In genomic region chr12:108832851-108833250, GRCm38 (mm10) we compare ENCODE assay signal across 9 mouse cellular contexts. TPM values are rescaled to one million over a fixed set of nuclear protein-coding genes. Genes with fewer than 3 reads are reported as not detected.
DNase-seq lines count a peak whose midpoint lies in the region; ATAC-seq lines count a peak whose summit lies in the region.
"Had no signal": no experiment of that assay in that cellular context is flagged by ENCODE, and none has a peak within 500 bp of the region (broad histone marks: within the 10 kb centered on the region; RNA-seq: fewer than 3 reads in every experiment).

No protein-coding gene starts in this region.

- H3K27ac ChIP-seq in kidney, embryonic 14.5 days (ENCODE audit: low read depth, low read length) = no peak overlapping the region
- H3K27ac ChIP-seq: limb, embryonic 13.5 days had no signal

- peak; percentile 35 for DNase-seq in kidney, adult 11 months
- peak; percentile 33 for DNase-seq in MN1 (ENCODE audit: low spot score)
- peak; percentile 80 for DNase-seq in adrenal gland, postnatal 25 days
- peak; percentile 41 for DNase-seq in gastrocnemius, postnatal 10 days
- DNase-seq in embryo, embryonic 10 days (ENCODE audit: low spot score) = no peak
- DNase-seq in right cerebral cortex, postnatal 25 days = no peak
- DNase-seq in right cerebral cortex, postnatal 4 days = no peak

- no peaks in the 10 kb centered on the region; the same call in 1 of the 2 replicates for H3K9me3 ChIP-seq in kidney, embryonic 14.5 days (ENCODE audit: control insufficient read depth, low read length)
- H3K9me3 ChIP-seq: limb, embryonic 13.5 days had no signal

- no peak overlapping the region for H3K9ac ChIP-seq in kidney, embryonic 14.5 days (ENCODE audit: low read depth, low read length)
- H3K9ac ChIP-seq: limb, embryonic 13.5 days had no signal

- no peaks in the 10 kb centered on the region for H3K27me3 ChIP-seq in kidney, embryonic 14.5 days (ENCODE audit: control insufficient read depth, insufficient read depth, low read length)
- H3K27me3 ChIP-seq: limb, embryonic 13.5 days had no signal

- no peaks in the 10 kb centered on the region for H3K36me3 ChIP-seq in kidney, embryonic 14.5 days (ENCODE audit: control insufficient read depth, insufficient read depth, low read length)

- no peak overlapping the region for H3K4me2 ChIP-seq in kidney, embryonic 14.5 days (replicated peaks; ENCODE audit: low read depth, low read length)
- H3K4me2 ChIP-seq: limb, embryonic 13.5 days had no signal

- peaks cover 28% of the 10 kb centered on the region for H3K4me1 ChIP-seq in kidney, embryonic 14.5 days (ENCODE audit: control insufficient read depth, insufficient read depth, low read length)

- WGBS in kidney, embryonic 14.5 days = 82% methylated on average over 8 of the region's 8 CpGs

- H3K4me3 ChIP-seq in kidney, embryonic 14.5 days (ENCODE audit: low read length) = no peak overlapping the region
- H3K4me3 ChIP-seq: limb, embryonic 13.5 days had no signal

- ATAC-seq in kidney, embryonic 14.5 days (ENCODE audit: low FRiP score, low TSS enrichment) = no peak

RNA-seq across cellular contexts. Expression of gene Slc25a29, which starts 2.8 kb away (rescaled TPM):
- polyA plus RNA-seq in kidney, embryonic 14.5 days (2014; fragmentation: Nextera tagmentation; extraction: Ambion mirVana) = 7.5 and 9.0 TPM in 2 replicates
- total RNA-seq in adrenal gland, postnatal 25 days (2021) = 20.7 and 25.5 TPM in 2 replicates
- total RNA-seq in gastrocnemius, postnatal 10 days (2021) = 1 to 10 TPM; 4.6 to 4.7 TPM

RNA-seq across cellular contexts. Expression of gene Slc25a47, which starts 3.0 kb away (rescaled TPM):
- polyA plus RNA-seq in kidney, embryonic 14.5 days (2014; fragmentation: Nextera tagmentation; extraction: Ambion mirVana) = 7.6 and 9.0 TPM in 2 replicates
- 16.1 and 21.0 TPM in 2 replicates for total RNA-seq in adrenal gland, postnatal 25 days (2021)
- 1 to 10 TPM; 5.2 to 9.1 TPM for total RNA-seq in gastrocnemius, postnatal 10 days (2021)

RNA-seq across cellular contexts. Expression of gene Yy1, which starts 40.1 kb away (rescaled TPM):
- polyA plus RNA-seq in kidney, embryonic 14.5 days (2014; fragmentation: Nextera tagmentation; extraction: Ambion mirVana) = 23.2 and 24.2 TPM in 2 replicates
- total RNA-seq in adrenal gland, postnatal 25 days (2021) = 77.9 and 100 TPM in 2 replicates
- total RNA-seq in gastrocnemius, postnatal 10 days (2021) = 10 to 100 TPM; 25.0 to 35.5 TPM

Comparison
In these comparisons a context has a peak if more than half of its experiments do, and no peak if none do; other contexts are left out.
1. DNase-seq: peak in kidney, adult 11 months (single experiment), MN1 (single experiment), adrenal gland, postnatal 25 days (single experiment) and gastrocnemius, postnatal 10 days (single experiment); none in embryo, embryonic 10 days (single experiment), right cerebral cortex, postnatal 25 days (single experiment) and right cerebral cortex, postnatal 4 days (single experiment).